Mouse (Mus musculus) MEL-GATA-1-ER (cell line): Measurements from ENCODE around the gene Adi1.

Experiments
- DNase-seq: peaks from one replicate; pipeline ENCODE4 v3.0.0-alpha.2; 2012; ENCODE audit warnings: low read depth; ENCODE audit errors: extremely low read depth

Adi1 gene

DNA sequence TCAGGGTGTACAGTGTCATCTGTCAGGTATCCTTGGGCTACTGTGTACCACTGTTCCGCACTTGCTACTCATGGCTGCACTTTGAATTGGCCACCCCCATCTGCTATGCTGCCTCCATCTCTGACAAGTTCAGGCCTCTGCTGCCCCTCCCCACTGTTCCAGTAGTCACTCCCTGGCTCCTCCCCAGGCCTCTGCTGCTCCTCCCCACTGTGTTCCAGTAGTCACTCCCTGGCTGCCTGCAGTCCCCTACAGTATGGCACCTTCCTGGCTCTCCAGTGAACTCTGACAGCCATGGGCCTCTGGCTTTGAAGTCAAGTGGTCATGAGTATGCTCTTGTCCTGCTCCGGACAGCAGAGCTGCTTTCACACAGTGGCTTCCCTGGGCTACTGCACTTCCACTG, 19.2 kb downstream of the Adi1 start:
- DNase-seq = no peak

DNA sequence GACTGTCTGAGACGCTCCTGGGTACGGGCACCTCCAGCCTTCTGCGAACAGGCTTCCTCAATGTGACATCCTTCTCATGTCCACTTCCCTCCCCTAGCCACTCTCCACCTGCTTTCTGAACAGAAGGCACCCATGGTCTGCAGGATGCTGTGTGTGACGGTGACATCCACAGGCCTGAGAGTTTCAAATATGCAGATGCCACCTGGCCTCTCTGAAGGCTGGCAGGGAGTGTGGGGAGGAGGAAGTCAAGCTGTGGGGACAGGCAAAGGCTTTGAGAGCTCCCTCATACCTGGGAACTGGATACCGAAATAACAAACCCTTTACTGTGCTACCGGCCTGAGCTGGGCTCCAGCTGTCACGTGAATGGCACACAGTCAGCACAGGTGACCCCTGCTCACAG, 19.7 kb downstream of the Adi1 start:
- no peak for DNase-seq

DNA sequence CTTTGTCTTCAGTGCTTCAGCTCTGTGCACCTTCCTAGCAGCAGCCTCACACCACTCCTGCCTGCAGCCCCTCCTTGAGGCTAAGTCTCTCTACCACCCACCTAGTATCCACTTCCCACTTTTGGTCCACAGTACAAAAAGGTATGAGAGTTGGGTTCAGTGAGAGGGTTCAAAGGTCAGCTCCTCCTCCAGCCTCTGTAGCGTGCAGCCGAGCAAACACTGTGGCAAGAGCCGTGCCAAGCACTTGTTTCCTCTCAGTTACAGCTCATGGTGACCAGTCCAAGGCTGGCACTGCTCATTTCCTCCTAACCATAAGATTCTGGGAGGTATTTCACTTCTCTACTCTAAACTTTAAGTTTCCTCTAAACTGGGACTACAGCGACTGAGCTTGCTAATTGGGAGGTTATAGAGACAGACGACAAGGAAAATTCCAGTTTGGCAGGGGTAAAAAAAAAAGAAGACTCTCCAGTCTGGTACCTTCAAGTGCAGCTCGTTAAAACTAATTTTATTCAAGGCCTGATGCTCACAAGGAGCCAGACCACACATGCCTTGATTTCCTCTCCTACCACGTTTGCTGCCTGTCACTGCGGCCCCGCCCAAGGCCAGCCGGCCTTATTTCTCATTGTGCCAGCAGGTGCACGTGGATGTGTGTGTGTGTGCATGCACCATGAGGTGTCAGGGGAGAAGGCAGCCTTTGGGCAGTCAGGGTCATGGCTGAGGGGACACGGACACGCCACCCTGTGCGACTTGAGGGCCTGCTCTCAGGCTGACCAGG, 23.0 kb downstream of the Adi1 start:
- DNase-seq = no peak

DNA sequence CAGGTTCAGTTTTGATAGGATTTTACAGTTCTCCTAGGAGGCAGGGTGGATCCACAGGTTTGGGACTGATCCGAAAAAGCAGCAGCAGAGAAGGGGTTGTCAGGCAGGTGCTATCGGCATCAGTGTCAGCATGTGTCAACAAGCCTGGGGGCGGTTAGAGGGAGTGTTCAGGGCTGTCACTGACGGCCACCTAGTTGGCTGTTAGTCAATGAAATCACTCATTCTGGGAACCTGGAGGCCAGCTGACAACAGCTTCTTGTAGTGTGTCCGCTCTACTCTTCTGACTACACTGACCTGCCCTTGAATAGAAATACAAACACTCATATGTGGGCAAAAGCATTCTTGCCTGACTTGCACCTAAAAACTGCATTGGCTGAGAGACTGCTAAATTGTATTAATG, 24.1 kb downstream of the Adi1 start:
- no peak for DNase-seq

DNA sequence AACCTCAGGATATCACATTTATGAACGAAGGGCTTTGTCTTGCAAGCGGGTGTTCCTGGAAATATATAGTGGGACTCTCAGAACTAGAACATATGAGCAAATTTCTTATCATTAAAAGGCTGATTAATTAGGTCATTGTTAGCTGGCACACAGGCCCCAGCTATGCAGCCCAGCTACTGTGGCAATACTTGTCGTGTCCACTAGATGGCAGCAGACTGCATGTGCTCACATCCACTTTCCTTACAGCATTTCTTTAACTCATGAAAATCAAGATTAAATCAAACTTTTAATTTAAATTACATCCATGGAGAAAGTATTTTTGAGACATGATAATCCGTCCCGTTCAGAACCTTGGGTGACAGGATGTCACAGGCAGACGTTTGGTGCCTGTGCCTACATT, 24.6 kb downstream of the Adi1 start:
- DNase-seq = no peak

DNA sequence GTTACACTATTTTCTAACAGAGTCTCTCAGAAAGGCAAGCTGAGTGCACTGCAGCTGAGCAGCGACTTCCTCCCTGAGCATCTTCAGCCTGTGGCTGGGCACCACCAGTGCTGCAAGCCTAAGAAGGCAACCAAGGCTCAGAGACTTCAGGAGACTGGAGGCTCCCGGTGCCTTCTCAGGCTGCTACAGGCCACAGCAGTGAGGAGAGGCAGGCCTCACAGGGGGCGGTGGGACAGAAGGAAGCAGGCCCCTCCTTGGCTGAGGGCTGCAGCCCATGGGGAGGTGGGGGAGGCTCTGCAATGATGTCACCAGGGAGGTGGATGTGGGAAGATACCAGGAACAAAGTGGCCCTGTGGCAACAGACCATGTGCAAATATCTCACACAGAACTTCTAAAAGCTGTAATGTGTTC, 25.1 kb downstream of the Adi1 start:
- DNase-seq = no peak

DNA sequence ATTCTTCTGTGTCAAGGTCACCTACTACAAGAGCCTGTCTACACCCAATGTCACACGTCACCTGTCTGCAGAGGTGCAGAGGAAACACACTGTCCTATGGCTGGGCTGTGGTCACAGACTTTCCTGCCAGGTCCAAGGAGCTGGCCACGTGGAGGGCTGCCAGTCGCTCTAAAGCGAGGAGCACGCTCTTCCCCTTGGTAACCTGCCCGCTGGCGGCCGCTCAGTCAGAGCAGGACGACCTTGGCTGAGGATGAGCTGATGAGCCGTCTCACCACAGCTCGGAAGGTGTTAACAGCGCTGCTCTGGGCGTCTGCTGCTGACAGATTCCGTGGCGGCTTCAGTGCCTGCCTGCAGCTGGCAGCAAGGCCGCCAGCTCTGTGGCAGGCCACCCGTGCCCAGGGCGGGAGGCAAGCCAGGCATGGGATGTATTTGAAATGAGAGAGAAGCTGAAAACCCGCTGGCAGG, 25.6 kb downstream of the Adi1 start:
- DNase-seq = no peak

DNA sequence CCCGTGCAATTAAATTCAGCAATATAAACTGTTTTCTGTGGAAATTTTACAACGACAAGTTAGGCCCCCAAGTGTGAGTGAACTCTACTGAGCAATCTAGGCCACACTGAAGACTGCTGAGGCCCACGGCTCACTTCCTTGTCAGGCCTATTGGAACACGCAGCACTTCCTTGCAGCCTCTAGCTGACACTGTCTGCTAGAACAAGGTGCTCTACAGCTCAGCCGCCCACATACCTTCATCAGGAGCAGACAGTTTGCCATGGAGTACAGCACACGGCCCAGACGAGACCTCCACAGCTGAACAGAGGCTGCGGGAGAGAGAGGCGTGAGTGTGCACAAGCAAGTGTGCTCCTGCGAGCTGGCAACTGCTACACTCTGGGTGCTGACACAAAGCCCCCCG, 26.3 kb downstream of the Adi1 start:
- DNase-seq = no peak

DNA sequence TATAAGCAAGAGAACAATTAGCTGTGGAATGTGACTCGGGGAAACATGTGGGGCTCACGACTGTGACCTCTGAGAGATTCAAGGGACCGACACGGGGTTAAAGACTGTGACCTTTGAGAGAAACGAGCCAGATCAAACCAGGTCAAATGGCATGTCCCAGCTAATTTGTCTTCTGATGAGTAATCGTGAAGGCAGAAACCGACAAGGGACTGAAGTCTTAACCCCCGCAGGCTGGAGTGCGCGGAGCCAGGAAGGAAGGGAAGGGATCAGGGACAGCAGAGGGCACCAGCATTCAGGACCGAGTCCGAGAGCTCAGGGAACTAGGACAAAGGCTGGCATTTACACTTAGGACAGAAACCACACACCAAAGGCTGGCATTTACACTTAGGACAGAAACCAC, 29.4 kb downstream of the Adi1 start:
- DNase-seq = no peak

DNA sequence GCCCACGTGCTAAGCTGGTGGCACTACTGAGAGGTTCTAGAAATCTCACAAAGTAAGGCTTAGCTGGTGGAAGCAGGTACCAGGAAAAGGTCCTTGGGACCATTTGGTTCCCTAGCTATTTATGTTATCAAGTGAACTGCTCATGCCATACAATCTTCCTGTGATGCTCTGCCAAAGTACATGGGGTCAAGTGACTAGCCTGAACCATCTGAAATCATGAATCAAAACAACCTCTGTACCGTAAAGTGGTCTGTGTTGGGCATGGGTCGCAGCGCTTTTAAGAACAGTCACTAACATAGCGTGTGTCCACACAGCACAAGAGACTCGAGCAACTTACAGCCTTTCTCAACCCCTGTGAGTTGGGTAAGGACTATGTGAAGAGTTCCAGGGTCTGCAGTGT, 30.2 kb downstream of the Adi1 start:
- DNase-seq = no peak

DNA sequence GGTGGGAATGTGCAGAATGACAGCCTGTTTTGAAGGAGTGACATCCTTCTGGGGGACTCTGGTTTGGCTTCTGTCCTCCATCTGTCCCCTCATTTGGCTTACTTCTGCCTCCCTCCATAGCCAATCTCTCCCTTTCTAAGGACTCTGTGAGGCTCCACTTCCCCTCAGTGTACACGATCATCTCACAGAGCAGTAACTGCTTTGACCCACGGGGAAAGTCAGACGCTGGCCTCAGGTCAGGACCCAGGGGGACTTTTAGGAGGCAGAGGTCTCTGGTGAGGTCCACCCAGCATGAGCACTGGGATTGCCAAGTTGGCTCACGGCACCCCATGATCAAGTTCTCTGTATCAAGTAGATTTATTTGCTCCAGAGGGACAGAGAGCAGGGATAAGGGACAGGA, 33.1 kb downstream of the Adi1 start:
- DNase-seq = no peak

DNA sequence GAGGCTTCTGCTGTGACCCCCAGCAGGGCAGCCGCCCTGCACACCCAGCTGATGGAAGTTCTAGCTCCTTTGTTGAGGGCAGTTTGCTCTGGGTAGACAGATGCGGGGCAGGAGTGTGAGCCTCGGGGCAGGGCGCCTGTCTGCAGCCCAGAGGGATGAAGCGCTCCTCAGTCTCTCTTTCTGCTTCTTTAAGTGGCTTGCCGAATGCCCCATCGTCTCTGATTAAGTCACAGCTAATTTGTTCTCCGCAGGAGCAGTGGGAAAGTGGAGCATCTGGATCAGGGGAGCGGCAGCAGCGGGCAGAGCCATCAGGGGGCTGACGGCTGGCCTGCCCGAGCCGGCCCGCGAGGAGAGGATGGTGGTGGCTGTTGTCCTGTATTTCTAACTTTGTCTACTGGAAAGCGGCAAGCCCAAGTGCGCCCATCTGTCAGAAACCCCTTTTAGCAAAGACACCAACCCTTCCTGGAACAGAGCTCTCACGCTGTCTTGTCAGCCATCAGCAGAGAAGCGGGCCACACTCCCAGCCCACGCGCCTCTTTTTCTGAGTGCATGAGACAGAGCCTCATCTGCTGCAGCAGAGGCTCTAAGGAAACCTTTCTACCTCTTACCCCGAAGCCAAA, 35.6 kb downstream of the Adi1 start:
- no peak for DNase-seq

DNA sequence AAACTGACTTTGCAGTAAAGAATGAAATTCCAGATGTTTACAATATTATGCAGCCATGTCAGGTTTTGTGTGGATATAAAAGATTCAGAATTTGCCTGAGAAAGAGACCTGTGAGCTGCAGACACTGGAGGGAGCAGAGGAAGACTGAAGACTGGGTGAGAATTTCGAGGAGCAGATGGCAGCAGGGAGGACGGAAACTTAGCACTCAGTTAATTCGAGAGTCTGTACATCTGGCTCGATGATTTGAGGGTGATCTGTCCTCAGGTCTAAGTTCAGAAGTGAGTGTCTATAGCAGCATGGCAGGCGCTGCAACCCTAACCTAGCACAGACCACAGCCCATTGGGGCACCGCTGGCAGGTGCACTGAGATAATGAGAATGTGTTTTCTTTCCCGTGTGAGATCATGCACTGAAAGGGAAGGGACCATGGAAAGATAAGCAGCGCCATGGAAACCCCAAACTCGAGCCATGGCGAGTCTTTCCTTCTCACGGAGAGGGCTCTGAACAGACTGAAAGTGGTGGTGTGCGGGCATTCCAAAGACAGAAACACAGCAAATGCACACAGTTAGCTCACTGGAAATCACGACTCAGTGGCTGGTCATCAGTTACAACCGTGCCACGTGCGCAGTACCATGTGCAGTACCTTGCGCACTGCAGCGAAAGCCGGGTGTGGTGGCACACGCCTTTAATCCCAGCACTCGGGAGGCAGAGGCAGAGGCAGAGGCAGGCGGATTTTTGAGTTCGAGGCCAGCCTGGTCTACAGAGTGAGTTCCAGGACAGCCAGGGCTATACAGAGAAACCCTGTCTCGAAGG, 40.0 kb downstream of the Adi1 start:
- DNase-seq = no peak

DNA sequence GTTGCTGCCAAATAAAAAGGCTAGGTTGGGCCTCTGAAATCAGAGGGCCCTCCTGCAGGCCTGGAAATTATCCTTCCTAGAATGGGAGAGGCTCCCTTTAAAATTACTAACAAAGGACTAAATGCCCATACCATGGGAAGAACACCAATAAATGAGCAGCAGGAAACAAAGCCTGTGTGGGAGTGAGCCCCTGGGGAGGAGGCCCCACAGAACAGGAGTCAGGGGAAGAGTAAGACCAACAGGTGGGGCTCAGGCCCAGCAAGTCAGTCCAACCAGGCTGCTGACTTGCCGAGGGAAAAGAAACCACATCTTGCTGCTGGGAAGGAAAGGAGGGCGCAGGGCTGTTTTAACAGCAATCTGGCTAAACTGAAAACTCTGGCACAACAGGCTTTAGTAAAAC, 42.0 kb downstream of the Adi1 start:
- DNase-seq = no peak

DNA sequence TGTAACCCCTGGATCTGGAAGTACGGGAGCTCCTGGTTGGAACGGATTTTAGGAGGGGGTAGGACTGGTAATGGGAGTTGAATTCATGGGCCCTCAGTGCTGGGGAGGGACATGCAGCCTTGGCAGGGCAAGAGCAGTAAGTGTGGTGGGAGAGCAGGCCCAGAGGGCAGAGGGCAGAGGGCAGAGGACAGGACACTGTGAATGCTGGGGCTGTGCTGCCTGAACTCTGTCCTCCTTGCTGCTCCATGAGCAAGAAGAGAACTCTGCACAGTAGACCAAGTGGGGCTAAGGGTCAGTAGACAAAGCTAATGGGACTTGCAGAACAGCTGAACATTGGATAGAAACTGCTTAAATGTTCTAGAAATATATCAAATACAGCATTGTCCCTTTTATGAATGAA, 43.1 kb downstream of the Adi1 start:
- no peak for DNase-seq

DNA sequence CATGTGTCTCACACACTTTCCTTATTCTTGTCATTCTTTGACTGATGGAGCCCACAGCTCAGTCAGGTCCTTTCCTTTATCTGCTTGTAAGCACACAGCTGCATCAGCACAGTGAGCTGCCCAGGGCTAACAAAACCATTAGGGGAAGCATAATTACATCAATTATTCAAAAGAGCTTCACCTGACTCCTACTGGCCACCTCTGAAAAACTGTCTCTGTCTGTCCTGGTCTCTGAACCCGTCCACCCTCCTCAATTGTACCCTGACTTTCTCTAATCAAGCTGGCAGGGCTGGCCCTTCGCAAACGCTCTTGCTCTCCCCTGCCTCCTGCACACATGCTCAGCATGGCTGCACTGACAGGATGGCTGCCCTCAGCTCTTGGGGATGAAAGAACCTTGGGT, 49.3 kb downstream of the Adi1 start:
- no peak for DNase-seq

DNA sequence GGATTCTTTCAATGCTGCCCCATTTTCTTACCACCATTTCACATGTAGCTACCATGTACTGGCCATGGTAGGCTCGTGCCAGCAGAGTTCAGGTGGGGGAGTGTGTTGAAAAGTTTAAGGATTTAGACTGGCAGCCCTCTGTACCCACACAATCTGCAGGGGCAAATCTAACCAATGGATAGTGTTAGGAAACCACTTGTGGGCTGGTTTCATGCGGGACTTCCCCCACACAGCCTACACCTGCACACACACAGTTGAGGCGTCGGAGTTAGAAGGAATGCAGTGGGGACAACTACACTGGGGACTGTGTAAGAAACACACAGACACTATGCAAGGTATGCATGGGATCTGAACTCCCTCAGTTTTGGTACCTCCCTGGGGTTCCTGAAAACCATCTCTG, 51.2 kb downstream of the Adi1 start:
- DNase-seq = no peak

DNA sequence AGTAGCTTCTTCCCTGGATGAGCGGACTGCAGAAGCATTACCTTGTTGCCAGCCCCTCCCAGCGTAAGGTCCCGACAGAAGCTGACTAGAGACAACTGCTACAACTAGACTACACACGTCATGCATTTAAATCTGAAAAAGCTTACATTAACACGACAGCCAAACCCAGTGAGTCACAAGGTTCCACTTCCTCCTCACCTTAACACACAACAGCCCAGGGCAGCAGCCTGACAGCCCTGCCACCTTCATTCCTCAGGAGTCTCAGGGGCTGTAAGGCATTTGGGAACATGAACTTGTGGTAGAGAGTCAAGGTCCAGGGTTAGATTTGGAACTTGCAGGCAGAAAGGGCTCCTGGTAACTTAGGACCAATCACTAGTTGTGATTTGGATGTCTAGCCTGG, 52.0 kb downstream of the Adi1 start:
- no peak for DNase-seq
